Mouse (Mus musculus) urinary bladder, postnatal 25 days (tissue): ENCODE results near the gene Zp2.

Experiments used
- DNase-seq: peaks from one replicate; pipeline ENCODE4 v3.0.0; 2022; ENCODE audit warnings: low spot score

The Zp2 gene

DNA sequence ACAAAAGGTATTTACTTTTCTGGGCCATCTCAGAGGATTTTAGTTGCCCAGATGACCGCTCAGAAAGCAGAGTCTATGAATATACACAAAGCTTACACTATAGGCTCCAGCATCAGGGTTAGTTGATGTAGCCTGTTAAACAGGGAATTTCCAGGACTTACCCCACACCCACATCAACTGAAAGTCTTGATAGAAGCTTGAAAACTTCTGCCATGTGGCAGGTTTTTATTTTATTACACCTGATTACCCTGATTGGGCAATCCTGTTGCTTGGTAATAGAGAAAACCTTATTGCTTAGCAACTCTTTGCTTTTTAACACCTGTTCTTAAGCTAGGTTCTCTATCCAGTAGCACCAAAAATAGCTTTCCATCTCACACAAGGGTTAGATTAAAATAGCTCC is 2.3 kb downstream of the Zp2 start:
- DNase-seq = no peak

DNA sequence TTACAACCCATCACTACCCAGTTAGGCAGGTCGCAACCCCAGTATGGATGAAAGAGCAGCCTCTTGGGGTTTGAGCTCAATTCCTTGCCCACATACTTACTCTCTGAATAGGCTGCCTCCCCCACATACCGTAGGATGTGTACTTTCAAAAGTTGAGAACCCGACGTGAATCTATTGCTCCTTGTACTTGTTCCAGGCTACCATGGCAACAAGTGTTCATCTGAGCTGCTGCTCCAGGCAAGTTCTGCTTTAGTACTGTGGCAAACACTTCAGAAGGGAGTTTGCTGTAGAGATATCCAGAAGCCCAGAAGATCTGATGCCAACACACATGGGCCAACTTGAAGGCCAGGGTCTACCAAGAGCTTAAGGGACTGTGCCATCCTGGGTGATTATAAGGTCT is 16.1 kb downstream of the Zp2 start:
- no peak for DNase-seq

DNA sequence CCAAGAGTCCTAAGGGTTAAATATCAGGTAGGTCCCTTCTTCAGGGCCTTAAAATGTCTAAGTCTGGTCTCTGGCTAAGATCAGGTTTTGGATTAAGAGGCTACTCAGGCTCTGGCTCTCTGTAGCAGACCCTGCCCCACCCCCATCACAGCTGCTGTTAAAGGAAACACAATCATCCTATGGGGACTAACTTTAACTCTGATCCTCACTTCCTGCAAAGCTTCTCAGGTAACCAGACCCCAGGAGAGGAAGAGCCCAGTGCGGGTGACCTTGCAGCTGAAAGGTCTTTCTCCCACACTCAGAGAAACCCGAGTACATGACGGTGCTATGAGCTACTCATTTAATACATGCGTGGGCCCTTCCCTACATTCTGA is 17.4 kb downstream of the Zp2 start:
- no peak for DNase-seq

DNA sequence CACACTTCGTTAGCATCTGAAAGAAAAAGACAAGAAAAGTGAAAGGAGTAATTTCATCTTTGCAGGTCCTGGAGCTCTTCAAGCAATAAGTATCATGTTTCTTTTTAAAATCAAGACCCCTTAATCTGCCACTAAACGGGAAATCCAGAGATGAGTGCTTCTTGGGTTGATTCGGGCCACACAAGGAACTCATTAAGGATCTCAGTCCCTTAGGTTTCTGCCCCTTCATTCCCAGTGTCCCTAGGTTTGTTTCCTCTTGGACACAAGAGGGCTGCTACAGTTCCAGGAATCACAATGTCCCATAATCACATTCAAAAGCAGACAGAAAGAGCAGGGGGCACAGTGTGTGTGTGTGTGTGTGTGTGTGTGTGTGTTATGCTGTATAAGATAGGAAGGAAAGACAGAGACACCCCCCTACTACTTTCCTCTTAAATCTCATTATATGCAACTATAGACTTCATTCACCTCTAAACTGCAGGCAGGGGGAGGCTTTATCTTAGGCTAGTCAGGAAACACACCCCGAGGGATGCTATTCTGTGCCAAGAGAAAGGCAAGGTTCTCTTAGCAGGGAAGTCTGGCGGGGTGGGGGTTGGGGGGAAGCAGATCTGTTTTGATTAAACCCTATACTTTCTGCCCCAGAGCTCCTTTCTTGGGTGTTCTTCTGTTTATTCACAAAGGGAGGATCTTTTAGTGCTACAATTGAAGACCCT is 18.0 kb downstream of the Zp2 start:
- DNase-seq = no peak

DNA sequence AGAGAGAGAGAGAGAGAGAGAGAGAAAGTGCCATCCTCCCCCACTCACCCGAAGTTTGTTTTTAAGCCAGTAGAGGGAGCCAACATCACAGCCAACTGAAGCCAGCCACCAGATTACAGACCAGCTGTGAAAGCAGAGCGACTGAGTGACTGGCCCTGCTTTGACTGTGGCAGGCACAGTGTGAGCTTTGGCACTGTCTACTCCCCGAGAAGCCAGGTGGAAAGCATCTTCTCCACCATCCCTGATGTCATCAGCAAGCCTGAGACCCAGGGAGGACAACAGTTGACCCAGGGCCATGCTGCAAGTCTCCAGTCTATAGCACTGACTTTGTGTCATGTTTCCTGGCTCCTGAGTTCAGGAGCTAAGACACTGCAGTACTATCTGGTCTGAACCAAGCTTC is 20.2 kb downstream of the Zp2 start:
- peak; percentile 54 for DNase-seq

DNA sequence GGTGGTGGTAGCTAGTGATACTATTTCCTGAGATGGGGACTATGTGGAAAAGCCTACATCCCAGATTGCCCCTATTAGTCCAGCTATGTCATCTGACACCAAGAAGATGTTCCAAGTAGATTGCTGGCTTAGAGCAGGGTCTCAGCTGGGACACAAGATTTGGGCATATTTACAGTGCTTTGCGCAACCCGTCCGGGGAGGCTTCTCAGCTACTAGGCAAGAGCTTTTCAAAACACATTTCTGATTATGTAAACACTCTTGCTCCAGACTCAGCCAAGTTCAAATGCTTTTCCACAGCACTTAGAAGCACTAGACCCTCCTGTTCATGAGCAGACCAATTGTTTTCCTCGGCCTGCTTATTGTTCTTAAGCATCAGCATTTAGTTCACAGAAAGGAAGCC is 21.3 kb downstream of the Zp2 start:
- DNase-seq = no peak

- DNase-seq = no peak
Measured at GRCm38 (mm10) chr7:120117529-120117928, 27.6 kb downstream of the Zp2 start.

GRCm38 (mm10) chr7:120116976-120117375 is 28.1 kb downstream of the Zp2 start:
- no peak for DNase-seq

GRCm38 (mm10) chr7:120109676-120110075 is 35.4 kb downstream of the Zp2 start:
- DNase-seq = no peak

GRCm38 (mm10) chr7:120106356-120106755 is 38.7 kb downstream of the Zp2 start:
- no peak for DNase-seq

DNA sequence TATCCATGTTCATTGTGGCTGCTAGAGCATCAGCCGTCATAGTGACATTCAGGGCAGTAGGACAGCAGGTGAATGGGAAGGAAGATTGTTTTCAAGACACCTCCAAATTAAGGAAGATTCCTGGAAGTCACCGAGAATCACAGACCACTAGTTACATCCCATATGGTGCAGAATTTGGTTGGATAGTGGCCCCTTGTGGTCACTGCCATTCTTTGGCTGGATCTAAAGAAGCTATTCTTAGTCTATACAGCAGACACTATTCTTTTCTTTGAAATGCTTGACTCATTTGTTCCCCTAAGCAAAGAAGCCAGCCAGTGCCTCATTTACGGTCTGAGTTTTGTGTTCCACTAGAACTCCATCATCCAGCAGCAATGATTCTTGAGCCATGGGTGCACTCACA is 40.1 kb downstream of the Zp2 start:
- DNase-seq = no peak

- peak; percentile 43 for DNase-seq
Measured at GRCm38 (mm10) chr7:120103019-120103567, 42.0 kb downstream of the Zp2 start.

GRCm38 (mm10) chr7:120102164-120102972 is 42.7 kb downstream of the Zp2 start, which contains the start of gene Tmem159:
Gene Tmem159 (plus strand): TSS chr7:120102353.
- DNase-seq = peak; percentile 85

DNA sequence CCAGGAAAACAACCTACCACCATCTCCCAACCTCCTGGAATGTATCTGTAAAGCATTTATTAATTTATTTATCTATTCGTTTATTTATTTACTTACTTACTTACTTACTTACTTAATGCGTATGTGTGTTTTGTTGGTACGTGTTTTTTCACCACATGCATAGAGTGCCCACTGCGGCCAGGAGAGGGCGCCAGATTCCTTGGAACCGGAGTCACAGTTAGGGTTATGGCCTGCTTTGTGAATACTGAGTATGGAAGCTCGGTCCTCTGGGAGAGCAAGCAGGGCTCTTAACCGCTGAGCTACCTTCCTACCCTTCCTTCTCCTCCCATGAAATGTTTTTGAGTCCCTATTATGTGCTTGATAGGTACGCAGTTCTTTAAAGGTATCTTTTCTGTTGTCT is 46.7 kb downstream of the Zp2 start:
- peak; percentile 83 for DNase-seq

GRCm38 (mm10) chr7:120097845-120098244 is 47.2 kb downstream of the Zp2 start:
- peak; percentile 61 for DNase-seq

DNA sequence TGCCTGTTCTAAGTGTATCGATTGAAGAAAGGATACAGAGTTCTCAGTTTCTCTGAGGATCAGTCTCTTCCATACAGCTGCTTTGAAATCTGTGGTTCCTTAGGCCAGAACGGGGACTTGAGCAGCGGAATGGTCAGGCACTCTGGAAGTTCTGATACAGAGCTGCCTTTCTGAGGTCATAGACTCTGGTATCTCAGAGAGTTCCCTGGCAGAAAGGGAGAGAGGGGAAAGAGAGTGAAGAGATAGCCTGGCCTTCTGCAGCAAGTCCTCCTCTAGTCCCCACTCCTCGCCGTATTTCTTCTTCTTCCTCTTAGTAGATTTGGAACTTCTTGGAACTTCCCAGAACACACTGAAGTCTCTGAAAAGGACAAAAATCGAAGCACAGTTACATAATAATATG is 49.9 kb downstream of the Zp2 start, which contains the start of gene Dnah3:
Gene Dnah3, minus strand, starts transcription at position 101 of the 400 bp plus-strand sequence.
- no peak for DNase-seq

DNA sequence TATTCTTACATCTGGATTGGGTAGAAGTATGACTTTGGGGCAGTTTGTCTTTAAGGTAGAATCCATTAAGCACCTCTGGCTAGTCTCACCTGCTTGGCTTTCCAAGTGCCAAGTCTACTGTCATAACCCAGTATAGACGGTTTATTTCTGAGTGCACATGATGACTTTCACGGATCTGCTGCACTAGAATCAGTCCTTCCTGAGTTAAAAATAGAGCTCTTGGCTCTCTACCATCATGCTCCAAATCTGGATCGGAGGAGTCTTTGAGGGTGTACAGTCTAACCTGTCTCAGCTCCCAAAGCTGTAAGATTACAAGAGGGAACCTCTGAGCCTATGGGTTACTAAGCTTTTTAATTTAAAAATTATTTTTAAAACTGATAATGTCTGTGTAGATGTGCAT is 50.9 kb downstream of the Zp2 start:
- no peak for DNase-seq

DNA sequence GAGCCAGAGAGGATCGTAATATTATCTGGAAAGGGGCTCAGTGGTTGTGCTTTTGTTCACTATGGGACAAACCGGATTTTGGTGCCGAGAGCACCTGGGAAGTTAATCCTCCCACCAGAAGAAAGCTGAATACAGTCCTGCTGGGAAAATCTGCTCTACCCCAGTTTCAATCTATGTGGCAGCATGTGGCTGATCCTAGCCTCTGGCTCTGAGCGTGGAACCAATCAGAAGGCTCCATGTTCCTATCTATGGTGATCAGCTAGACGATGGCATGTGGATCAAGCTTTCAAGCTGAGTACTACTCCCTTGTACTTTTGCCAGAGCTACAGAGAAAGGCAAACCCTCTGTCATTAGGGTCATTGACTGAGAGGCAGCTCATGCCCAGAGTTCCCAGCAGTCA is 52.1 kb downstream of the Zp2 start:
- DNase-seq = no peak

DNA sequence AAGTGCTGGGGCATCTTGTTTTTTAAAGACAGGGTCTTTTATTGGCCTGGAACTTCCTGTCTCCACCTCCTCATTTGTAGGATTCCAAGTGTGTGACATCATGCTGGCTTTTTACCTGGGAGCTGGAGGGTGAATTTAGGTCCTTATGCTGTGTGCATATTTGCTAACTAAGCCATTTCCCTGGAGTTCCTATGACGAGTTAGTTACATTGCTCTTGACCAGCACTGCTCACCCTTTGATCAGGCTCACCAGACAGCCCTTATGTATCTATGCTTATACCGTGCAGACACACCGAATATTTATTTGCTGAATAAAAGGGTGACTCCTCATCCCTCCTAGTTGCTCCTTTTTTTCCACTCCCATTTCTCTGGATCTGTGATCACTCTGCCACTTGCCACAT is 64.9 kb downstream of the Zp2 start:
- no peak for DNase-seq
